Mouse (Mus musculus): Measurements from ENCODE around the gene Csk.

Csk gene

GRCm38 (mm10) chr9:57656631-57657350 lies 3.4 kb upstream of the Csk start:
- no peak for DNase-seq

GRCm38 (mm10) chr9:57655749-57656148 lies 2.3 kb upstream of the Csk start:
- peak; percentile 83 to 90 for DNase-seq

DNA sequence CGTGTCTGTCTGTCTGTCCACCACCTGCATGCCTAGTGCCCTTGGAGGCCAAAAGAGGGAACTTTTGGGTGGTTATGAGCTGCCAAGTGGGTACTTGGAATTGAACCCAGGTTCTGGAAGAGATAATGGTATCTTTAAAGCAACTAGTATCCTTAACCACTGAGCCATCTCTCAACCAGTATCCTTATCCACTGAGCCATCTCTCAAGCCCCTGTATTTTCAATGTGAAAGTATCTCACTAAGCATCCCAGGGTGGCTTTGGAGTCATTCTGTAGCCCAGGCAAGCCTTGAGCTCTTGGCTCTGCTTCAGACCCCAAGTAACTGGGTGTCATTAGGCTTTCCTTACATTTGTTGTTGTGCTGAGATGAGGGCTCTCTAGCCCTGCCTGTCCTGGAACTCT lies 1.5 kb upstream of the Csk start:
- no peak for DNase-seq

DNA sequence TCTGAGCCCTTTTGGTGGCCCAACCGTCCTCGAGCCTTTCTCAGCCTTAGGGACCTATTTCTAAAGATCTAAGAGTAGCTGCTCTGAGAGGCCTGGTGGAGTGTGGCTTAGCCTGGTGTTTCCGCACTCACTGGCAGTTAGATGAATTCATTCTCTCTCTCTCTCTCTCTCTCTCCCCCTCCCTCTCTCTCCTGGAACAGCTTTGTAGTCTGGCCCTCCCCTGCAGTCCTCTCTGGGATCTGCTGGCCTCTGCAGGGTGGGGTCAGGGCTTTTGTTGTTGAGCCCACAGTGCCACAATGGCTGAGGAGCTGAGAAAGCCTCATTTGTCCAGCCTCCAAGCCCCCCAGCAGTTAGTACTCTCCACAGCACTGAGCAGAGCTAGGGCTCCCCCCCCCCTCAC lies 576 bp downstream of the Csk start:
- no peak for DNase-seq

GRCm38 (mm10) chr9:57652351-57652750 lies 1.1 kb downstream of the Csk start:
- DNase-seq = no peak

DNA sequence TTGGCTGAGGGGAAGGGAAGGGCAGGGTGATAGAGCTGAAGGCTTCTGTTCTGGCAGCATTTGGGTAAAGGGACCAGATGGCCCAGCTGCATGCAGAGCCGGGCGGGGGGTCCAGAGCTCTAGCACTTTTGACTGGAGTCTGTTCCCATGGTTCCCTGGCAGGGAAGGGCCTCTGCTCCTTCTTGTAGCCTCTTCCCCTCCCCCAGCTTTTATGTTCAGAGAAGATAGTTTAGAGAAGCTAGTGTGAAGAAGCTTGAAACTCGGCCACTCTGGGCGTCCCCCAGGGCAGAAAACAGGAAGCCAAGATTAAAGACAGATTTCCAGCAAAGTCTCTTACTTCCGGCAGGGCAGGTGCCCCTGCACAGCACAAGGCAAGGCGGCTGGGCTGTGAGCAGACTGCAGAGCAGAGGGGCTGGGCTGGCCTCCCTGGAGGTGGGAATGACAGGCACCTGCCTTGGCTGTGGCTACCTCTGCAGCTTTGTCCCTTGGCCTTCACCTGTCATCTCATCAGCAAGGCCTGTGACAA lies 2.6 kb downstream of the Csk start:
- peak; percentile 71 to 81 for DNase-seq

- peak in 1 of 2 experiments; percentile 16 for DNase-seq
Measured at GRCm38 (mm10) chr9:57650130-57650785, 3.2 kb downstream of the Csk start.

DNA sequence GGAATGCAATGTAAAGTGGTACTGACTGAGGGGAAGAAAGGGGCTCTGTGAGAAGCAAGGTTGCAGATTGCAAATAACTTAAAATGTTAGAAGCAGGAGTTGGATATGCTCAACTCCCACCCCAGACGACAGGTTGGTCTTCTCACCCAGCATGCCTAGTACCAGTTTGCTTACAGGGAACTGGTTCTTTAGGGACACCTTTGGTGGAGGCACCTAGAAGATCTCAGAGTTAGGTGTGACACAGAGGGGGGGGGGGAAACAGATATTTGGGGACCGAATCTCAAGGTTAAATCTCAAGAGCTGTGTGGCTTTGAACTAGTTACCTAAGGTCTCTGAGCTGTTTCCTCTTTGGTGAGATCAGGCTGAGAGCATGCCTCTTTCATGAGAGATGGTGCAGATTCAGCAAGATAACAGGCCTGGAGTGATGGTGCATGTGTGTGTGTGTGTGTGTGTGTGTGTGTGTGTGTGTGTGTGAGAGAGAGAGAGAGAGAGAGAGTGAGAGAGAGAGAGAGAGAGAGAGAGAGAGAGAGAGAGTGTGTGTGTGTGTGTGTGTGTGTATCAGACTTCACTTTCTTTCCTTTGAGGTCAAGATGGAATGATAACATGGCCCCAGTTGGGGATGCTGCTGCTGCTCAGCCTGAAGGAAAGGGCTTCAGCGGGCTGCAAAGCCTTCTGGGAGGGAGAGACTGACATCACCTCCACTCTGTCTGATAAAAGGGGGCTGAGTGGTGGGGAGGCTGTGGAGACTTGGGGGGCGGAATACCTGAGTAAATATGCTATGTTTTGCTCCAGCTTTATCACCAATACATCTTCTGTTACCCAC lies 5.9 kb downstream of the Csk start:
- DNase-seq = peak in 1 of 2 experiments; percentile 69

GRCm38 (mm10) chr9:57646551-57647103 lies 6.8 kb downstream of the Csk start:
- DNase-seq = peak in 1 of 2 experiments; percentile 33

- DNase-seq = peak; percentile 88
Measured at GRCm38 (mm10) chr9:57644944-57645893, 8.2 kb downstream of the Csk start.

DNA sequence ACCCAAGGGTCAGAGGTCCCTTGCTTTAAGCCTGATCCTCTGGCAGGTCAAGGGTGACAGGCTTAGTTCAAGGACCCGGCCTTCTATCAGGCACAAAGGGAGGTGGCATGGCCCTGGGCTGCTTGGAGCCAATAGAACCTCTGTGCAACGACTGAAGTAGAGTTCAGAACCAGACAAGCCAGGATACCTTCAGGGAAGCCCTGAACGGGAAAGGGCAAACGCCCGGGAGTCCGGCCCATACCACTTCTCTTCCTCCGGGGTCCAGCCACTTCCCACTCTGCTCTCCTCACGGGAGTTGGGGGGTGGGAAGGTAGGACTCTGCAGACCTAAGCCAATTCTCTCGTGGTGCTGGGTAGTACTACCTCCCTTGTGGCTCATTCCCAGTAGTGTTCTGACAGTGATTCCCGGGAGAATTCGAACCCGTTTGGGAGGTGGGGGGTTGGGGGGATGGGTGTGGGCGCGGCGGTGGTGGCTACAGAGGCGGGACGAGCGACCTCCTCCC lies 8.9 kb downstream of the Csk start:
- DNase-seq = peak in 1 of 2 experiments; percentile 33

GRCm38 (mm10) chr9:57643856-57644180 lies 9.6 kb downstream of the Csk start:
- DNase-seq = peak; percentile 56 to 68

- DNase-seq = peak in 1 of 2 experiments; percentile 20
Measured at GRCm38 (mm10) chr9:57643169-57643855, 10.1 kb downstream of the Csk start.

DNA sequence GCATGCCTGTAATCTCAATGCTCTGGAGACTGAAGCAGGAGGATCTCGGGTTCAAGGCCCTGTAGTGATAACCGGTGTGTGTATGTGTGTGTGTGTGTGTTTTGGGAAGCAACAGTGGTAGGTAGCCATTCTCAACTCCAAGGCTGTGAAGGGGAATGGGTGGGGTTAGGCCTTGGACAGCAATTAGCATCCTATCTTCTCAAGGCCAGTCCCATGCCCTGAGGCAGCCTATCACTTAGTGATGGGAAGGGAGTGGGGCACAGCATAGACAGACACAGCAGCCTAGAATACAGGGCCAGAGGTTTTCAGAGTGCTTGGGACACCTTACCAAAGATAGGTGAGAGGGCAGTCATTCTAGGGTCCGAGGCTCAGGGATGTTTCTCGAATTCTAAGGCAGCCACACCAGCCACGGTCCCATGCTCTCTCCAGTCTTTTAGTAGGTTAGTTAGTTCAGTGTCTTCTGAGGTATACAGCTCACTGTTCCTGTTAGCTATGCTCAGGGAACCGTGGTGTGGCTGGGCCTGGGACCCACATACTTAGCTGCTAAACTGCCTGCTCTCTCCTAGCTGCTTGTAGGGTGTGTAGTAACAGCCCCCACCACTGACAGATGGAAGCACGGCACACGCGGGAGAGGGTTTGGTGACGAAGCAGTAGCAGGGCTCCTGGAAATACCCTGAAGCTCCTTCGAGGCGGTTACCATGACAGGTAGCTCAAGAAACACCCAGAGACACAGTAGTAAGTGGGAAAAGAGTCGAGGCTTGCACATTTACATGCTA lies 11.5 kb downstream of the Csk start:
- DNase-seq = peak in 1 of 2 experiments; percentile 15

DNA sequence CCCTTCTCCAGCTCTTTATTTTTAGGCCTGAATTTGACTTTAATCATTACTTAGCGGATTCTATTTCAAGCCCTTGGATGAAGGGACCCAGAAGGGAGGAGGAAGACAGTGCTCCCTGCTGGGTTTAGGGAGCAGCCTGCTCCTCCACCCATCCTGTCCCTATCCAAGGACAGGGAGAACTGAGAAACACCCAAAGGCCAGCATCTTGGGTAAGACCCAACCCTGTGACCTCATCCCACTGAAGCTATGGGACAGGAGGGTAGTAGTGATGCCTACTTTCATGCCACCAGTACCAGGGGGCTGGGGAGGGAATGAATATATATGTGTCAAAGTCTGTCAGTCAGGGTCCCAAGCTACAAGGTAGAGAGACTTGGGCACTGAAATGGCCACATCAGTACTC lies 12.4 kb downstream of the Csk start:
- peak in 1 of 2 experiments; percentile 12 for DNase-seq

DNA sequence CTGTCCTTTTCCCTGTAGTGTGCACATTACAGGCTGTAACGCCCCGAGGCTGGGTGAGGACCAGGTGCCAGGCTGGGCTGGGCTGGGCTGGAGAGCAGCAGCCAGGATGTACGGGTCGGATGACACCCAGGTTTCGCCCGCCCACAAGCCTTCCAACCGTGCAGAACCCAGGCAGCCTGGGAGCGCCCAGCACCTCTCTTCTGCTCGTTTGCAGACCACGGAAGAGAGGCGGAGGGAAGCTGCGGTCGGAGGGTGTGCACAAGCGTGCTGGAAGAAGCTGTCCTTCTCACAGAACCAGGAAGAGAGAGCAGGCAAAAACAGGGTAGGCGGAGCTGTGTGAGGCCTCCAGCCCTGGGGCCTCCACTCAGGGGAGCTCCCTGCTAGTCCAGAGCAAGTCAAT lies 13.0 kb downstream of the Csk start:
- DNase-seq = peak; percentile 91 to 96

DNA sequence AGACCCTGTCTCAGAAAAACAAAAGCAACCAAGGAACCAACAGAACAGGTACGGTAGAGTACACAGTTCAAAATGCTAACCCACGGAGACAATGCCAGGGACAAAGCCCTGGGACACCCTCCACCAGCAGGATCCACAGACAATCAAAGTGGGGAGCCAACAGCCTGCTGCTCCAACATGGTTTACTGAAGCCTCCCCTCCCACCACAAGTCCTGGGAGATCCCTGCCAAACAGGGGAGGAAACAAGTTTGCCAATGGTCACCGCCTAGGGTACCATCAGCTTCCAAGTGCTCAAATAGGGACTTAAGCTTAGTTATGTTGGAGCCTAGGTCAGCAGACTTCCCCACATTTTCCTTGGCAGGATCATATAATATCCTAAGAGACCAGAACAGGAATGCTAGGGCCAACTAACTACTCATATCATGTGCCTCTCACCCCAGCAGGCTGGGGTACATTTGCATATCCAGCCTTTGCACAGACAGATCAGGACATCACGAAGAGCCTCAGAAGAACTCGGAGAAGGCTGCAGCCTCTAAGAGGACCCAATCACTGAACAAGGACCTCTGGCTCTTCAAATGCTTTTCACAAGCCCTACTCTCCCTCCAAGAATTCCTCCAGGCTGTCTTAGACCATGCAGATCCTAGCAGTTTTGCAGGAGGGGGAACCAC lies 13.6 kb downstream of the Csk start:
- DNase-seq = no peak

- no peak for DNase-seq
Measured at GRCm38 (mm10) chr9:57638651-57639459, 14.6 kb downstream of the Csk start.

Data from thymus, adult 18-20 months (tissue).